Mouse (Mus musculus) kidney, postnatal 10 days (tissue): Measurements from ENCODE around the gene Olfr305.
"Not testable (repeated sequence)": the region's sequence is repeated elsewhere in the genome, so short reads cannot be mapped to it uniquely, and the experiment has no call there.

ENCODE experiments used
- DNase-seq: peaks from one replicate; pipeline ENCODE4 v3.0.0; 2021; ENCODE audit warnings: mixed read lengths

The Olfr305 gene

DNA sequence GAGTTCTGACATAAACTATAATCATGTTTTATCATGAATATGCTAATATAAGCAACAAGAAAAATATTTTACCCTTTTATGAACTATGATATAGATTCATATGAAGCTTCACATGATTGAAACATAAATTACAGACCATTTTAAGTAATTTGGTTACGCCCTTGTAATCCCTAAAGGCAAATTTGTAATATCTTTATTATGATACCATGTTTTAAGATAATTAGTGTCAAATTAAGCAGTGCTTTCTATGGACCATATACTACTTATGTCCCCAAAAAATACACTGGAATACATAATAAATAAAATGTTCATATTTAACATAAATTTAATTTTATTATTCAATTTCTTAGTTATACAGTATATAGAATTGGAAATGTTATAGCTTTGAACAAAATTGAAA is at the start of gene Olfr305:
TSS of gene Olfr305 (minus strand) at position 101 of the 400 bp plus-strand sequence.
- DNase-seq: no peak

DNA sequence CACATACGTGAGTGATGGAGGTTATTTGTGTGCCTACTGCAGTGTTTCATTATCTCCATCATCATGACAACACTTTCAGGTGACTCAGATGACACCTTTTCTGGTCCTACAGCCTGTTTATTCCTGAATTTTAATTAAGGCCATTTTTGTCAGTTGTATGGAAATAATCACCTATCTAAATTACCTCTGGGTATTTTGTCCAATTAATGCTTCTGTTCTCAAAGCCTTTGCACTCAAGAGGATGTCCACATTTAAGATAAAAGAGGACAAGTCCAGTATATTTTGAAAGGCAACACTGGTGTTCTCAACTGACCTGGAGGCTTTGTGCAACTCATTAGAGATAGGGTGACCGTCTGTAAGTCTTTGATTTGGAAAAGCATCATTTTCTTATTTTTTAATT is 36.8 kb upstream of the Olfr305 start, which contains the start of gene Olfr301:
TSS of gene Olfr301 (plus strand) at position 301 of the 400 bp plus-strand sequence.
- DNase-seq: no peak

DNA sequence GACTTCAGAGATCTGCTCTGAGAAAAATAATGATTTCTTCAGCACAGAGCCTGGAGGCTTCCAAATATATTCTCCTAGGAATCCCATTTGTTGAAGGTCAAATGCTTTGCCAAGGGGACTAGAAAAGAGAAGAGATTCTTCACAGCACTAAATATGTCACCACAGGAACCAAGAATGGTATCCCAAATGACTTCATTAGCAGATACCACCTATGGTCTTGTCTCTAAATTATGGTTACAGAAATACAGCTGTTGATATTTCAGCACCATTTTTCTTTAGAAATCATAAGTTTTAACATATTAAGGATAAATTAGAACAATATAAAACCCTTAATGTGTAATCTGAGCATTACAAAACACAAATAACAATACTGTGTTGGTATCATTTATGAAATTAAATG is 31.0 kb upstream of the Olfr305 start, which contains the start of gene Olfr303:
TSS of gene Olfr303 (minus strand) at position 101 of the 400 bp plus-strand sequence.
- DNase-seq: no peak

DNA sequence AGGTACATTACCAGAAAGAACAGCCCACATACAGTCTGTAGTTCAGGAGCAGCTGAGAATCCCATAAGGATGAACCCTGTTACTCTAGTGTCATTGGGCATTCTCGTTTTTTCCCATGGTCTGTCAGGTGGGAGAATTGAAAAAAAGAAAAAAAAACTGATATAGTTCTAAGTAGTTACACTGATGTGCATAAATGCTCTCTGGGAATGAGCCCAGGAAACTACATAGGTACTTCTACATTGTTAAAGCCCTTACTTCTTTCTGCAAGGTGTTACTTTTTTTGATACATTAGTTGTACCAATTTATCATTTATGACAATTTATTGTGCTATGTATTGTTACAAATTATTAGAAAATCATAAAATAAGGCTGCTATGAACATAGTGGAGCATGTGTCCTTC is 19.8 kb upstream of the Olfr305 start, which contains the start of gene Olfr304:
TSS of gene Olfr304 (minus strand) at position 101 of the 400 bp plus-strand sequence.
- DNase-seq: no peak

DNA sequence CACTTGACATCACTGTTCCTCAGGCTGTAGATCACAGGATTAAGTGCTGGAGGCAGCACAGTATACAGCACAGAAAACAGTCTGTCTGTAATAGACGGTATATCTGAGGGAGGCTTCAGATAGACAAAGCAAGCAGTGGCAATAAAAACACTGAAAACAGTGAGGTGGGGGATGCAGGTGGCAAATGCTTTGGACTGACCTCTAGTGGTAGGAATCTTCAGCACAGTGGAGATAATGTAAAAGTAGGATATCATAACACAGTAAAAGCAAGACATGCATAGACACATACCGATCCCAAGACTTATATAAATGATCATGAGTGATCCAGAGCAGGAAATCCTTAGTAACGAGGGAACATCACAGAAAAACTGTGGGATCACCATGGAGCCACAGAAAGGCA is 19.0 kb upstream of the Olfr305 start:
- DNase-seq: no peak

DNA sequence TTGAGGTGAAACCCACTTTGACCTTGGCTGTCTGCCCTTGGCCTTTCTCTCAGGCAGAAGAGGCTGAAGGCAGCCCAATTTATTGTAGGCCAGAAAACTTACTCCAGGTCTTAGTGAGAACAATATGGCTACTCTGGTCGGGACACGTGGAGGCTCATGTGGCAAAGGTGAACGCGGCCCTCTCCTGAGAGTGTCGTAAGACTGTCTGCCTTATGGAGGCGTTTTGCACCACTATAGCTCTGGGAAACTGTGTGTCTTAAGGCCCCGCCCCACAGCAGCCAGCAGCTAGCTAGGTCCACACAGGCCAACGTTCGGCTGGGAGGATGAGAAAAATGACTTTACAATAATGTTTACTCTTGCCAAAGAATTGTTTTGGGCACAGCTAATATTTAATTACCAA is 20.4 kb downstream of the Olfr305 start:
- DNase-seq: not testable (repeated sequence)

GRCm38 (mm10) chr7:86344253-86344652 is 22.5 kb downstream of the Olfr305 start:
- no peak for DNase-seq

DNA sequence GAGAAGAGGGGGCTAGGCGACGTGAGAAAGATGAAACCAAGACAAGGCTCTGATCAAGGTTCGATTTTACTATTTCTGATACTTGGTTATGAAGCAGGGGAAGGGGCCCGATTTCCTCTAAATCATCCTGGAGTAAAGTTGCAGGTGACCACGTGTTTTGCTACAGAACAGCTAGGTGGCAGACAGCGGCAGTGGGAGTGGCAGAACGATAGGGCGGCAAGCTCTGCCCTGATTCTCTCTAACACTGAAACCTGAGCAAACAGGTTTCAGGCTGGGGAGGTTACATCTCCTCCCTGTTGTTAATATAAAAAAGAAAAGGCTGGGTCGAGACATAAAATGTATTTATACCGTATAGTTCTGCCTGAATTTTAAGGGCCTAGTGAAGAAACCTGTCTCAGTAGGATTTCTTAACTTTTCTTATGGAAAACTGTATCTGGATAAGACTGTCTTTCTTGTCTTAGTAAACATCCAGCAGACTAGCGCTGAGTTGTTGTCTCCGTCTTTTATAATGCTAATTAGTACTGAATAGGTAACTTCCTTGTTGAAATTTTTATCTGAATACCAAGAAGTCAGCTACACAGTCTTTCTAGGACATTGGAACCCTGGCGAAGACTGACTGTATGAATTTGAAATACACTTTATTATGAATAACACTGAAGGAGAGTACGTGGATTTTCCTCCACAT is 23.7 kb downstream of the Olfr305 start:
- no peak for DNase-seq

- no peak for DNase-seq
Measured at GRCm38 (mm10) chr7:86337486-86337885, 29.2 kb downstream of the Olfr305 start, which contains the start of gene Olfr307. TSS of gene Olfr307 (minus strand) at chr7:86337586.

DNA sequence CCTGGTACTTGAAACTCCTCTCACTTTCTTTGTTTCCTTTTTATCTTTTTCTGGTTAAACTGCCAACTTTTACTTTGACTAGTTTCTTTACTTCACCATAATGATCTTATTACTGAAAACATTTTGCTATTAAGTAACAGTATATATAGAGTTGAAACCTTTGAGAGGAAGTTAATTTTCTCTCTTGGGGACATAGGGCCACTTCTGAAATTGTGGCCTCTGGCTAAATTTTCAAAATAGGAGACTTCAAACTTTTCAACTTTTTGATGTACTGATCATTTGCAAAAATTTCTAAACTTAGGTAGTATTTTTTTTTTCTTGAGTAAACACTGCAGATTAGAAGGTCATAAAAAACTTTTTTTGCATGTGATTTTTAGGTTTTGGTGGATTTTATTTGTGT is 41.2 kb downstream of the Olfr305 start, which contains the start of gene Olfr308:
TSS of gene Olfr308 (minus strand) at position 101 of the 400 bp plus-strand sequence.
- no peak for DNase-seq

GRCm38 (mm10) chr7:86321323-86321722 is 45.4 kb downstream of the Olfr305 start:
- DNase-seq: no peak

GRCm38 (mm10) chr7:86313608-86314007 is 53.1 kb downstream of the Olfr305 start, which contains the start of gene Olfr309:
TSS of gene Olfr309 (minus strand) at chr7:86313708.
- no peak for DNase-seq
